Mouse (Mus musculus) neural tube, embryonic 11.5 days (tissue): ENCODE data around the gene Six2. TPM values are rescaled to one million over a fixed set of nuclear protein-coding genes. Genes with fewer than 3 reads are reported as not detected.

Experiments used
- ATAC-seq: fragments of 200-750 bp; cut with Nextera tagmentation; 2 replicates; pipeline ENCODE4 v1.8.0; 2017; ENCODE audit warnings: moderate number of reproducible peaks, mild to moderate bottlenecking, moderate TSS enrichment, moderate library complexity; ENCODE audit not compliant: insufficient read depth, low FRiP score, low TSS enrichment
- DNase-seq: peaks from one replicate; pipeline ENCODE4 v3.0.0-alpha.2; 2015; ENCODE audit warnings: low spot score
- H3K27ac ChIP-seq: fragments of 300-500 bp; sonication (generic); 2 replicates; pipeline ENCODE4 v1.5.1; 2014; ENCODE audit warnings: low read depth, mild to moderate bottlenecking, low read length
- H3K27me3 ChIP-seq: fragments of 300-500 bp; sonication (generic); 2 replicates; pipeline ENCODE4 v1.6.1; 2014; ENCODE audit warnings: mild to moderate bottlenecking, low read length, mixed read lengths; ENCODE audit not compliant: control insufficient read depth, insufficient read depth
- H3K36me3 ChIP-seq: fragments of 300-500 bp; sonication (generic); 2 replicates; pipeline ENCODE4 v1.6.1; 2014; ENCODE audit warnings: mild to moderate bottlenecking, low read length, moderate library complexity, mixed read lengths; ENCODE audit not compliant: control insufficient read depth, insufficient read depth
- H3K4me1 ChIP-seq: fragments of 300-500 bp; sonication (generic); 2 replicates; pipeline ENCODE4 v1.6.1; 2014; ENCODE audit warnings: low read length, mixed read lengths; ENCODE audit not compliant: control insufficient read depth, insufficient read depth
- H3K4me2 ChIP-seq: fragments of 300-500 bp; sonication (generic); 2 replicates; pipeline ENCODE4 v1.6.1; 2014; ENCODE audit warnings: low read depth, mild to moderate bottlenecking, moderate library complexity
- H3K4me3 ChIP-seq: fragments of 300-500 bp; sonication (generic); 2 replicates; pipeline ENCODE4 v1.5.1; 2014; ENCODE audit warnings: low read depth, low read length
- H3K9ac ChIP-seq: fragments of 300-500 bp; sonication (generic); 2 replicates; pipeline ENCODE4 v1.6.1; 2014; ENCODE audit warnings: mild to moderate bottlenecking, low read length
- H3K9me3 ChIP-seq: fragments of 300-500 bp; sonication (generic); 2 replicates; pipeline ENCODE4 v1.6.1; 2016; ENCODE audit warnings: low read length; ENCODE audit not compliant: control insufficient read depth
- WGBS: fragments of 180-500 bp; shearing (Covaris S2); extraction: QIAGEN DNeasy Blood & Tissue Kit; methylation state at CpG from one replicate; pipeline ENCODE4 v1.1.7; 2014; 5-methylcytosine and 5-hydroxymethylcytosine counted together
- polyA plus RNA-seq: library from polyadenylated mRNA; unstranded; fragments of >200 nt; fragmentation: Nextera tagmentation; extraction: Ambion mirVana; gene quantifications from 2 replicates; pipeline ENCODE4 v1.2.1, GENCODE M21; 2014

The Six2 gene
- polyA plus RNA-seq, 1 experiment from 2014 or later: 1.5 TPM

DNA sequence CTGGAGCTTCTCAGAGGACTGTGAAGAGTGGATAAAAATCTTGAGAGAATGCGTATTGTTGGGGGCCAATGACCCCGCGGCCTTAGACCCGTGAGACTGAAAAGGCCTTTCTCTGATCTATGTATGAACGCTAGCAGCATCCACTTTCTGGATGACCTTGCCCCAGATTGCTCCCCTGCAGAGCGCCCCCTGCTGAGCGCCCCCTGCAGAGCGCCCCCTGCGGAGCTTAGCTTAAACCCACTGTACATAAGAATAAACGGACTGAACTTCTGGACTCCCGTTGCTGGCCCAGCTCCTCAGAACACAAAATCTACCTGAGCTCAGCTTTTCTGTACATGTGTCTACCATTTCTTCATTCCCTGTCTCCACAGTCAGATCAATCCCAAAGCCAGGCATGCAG, 27.7 kb upstream of the Six2 start:
- Histone ChIP-seq H3K9me3 (no peaks in the 10 kb centered on the region), H3K4me1 (no peaks in the 10 kb centered on the region), H3K4me3 (no peak overlapping the region), H3K27ac (no peak overlapping the region), H3K27me3 (no peaks in the 10 kb centered on the region), H3K9ac (no peak overlapping the region), H3K36me3 (no peaks in the 10 kb centered on the region), H3K4me2 (no peak overlapping the region)
- no peak for ATAC-seq
- DNase-seq: no peak
- WGBS: 73% methylated on average over 11 of the region's 11 CpGs

DNA sequence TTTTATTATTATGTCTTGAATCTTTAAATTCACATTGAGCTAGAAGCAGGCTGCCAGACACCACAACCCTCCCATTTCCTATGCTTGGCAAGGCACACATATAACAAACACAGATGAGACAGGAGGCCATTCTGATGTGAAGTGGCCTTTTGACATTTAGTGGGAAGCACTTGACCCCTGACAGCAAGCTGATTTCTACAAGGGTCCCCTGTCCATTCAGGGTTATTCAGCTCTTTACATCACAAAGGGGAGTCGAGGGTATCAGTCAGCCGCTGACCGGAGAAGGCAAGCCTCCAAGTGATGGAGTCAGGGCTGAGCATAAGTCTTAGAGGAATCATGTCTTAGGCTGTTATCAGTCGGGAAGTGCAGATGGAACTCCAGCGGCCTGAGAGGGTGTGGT, 26.3 kb upstream of the Six2 start:
- Histone ChIP-seq H3K36me3 (no peaks in the 10 kb centered on the region), H3K9me3 (no peaks in the 10 kb centered on the region), H3K4me3 (no peak overlapping the region), H3K27me3 (no peaks in the 10 kb centered on the region), H3K4me1 (no peaks in the 10 kb centered on the region), H3K4me2 (no peak overlapping the region), H3K27ac (no peak overlapping the region), H3K9ac (no peak overlapping the region)
- no peak for DNase-seq
- 46% methylated on average over 5 of the region's 5 CpGs for WGBS
- ATAC-seq: no peak

DNA sequence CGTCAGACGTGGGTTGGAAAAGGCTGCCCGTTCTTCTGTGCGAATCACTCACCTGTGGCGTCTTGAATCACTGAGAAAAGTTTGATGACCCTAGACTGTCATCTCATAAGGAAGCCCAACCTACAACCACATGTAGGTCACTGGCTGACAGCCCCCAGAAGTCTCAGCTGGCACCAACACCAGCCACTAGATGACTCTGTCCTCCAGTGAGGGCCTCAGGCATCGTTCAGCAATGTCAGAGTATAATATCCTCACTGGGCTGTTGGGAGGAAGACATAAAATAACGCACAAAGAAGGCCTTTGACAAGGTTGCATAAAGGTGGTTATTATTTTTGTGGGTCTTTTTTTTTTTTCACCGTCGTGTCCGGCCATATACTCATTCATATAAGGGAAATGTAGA, 24.8 kb upstream of the Six2 start:
- Histone ChIP-seq H3K27me3 (no peaks in the 10 kb centered on the region), H3K9me3 (no peaks in the 10 kb centered on the region), H3K36me3 (no peaks in the 10 kb centered on the region), H3K4me1 (no peaks in the 10 kb centered on the region), H3K27ac (no peak overlapping the region), H3K4me3 (no peak overlapping the region), H3K9ac (no peak overlapping the region), H3K4me2 (no peak overlapping the region)
- ATAC-seq: no peak
- no peak for DNase-seq
- WGBS: 84% methylated on average over 10 of the region's 10 CpGs

GRCm38 (mm10) chr17:85704369-85705260, 16.5 kb upstream of the Six2 start:
- Histone ChIP-seq H3K9me3 (no peaks in the 10 kb centered on the region), H3K27me3 (no peaks in the 10 kb centered on the region), H3K36me3 (no peaks in the 10 kb centered on the region), H3K9ac (no peak overlapping the region), H3K27ac (no peak overlapping the region), H3K4me2 (no peak overlapping the region), H3K4me3 (no peak overlapping the region), H3K4me1 (no peaks in the 10 kb centered on the region)
- WGBS: 71% methylated on average over 12 of the region's 12 CpGs
- ATAC-seq (no peak), DNase-seq (no peak)

DNA sequence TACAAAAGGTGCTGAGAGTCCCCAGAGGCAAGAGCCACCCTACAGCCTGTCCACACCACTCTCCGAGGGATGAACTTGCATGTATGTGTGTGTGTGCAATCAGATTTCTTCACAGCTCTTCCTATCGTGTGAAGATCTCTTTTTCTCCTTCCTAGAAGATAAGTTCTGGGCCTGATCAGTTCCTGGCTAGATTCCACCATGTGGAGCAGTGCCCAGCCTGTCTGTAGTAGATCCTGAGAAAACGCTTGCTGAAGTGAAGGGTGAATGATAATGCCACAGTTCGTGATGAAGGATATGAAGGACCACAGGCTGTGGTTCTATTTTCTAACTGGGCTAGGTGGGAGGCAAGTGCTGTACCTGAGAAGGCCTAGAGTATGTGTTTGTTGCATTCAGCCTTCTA, 12.0 kb upstream of the Six2 start:
- WGBS: 82% methylated on average over 4 of the region's 4 CpGs
- no peak overlapping the region for H3K4me3 ChIP-seq

DNA sequence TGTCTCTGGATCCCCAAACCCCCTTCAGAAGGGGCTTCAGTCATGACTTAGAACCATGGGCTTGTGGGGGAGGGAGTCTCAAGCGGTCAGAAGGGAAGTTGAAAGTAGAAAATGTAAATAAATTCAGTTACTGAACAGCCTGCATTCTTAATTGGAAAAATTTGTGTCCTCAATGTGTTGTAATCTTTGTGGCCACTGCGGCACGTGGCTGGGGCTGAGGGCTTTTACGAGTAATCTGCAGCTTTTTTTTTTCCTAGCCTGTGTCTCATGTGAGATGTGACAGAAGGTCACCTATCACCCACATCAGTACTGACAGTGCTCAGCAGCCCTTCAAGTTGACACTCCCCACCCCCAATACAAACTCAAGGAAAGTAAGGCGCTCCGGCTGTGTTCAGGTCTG, 10.6 kb upstream of the Six2 start:
- no peak for ATAC-seq
- WGBS: 84% methylated on average over 6 of the region's 6 CpGs
- Histone ChIP-seq H3K36me3 (no peaks in the 10 kb centered on the region), H3K27ac (no peak overlapping the region), H3K4me3 (no peak overlapping the region), H3K9ac (no peak overlapping the region), H3K4me1 (no peaks in the 10 kb centered on the region), H3K4me2 (no peak overlapping the region), H3K9me3 (no peaks in the 10 kb centered on the region), H3K27me3 (peaks cover 10% of the 10 kb centered on the region)
- DNase-seq: no peak

More for the DNA sequence above, 12.0 kb upstream of the Six2 start:
- H3K27ac ChIP-seq: no peak overlapping the region
- no peak overlapping the region for H3K9ac ChIP-seq
- no peaks in the 10 kb centered on the region for H3K4me1 ChIP-seq
- no peaks in the 10 kb centered on the region for H3K9me3 ChIP-seq
- no peaks in the 10 kb centered on the region for H3K36me3 ChIP-seq
- no peak overlapping the region for H3K4me2 ChIP-seq
- peaks cover 3% of the 10 kb centered on the region; the same call in 1 of the 2 replicates for H3K27me3 ChIP-seq
- no peak for ATAC-seq
- no peak for DNase-seq

- Histone ChIP-seq H3K36me3 (no peaks in the 10 kb centered on the region), H3K9me3 (no peaks in the 10 kb centered on the region), H3K4me3 (no peak overlapping the region), H3K4me1 (no peaks in the 10 kb centered on the region), H3K4me2 (no peak overlapping the region), H3K9ac (no peak overlapping the region), H3K27ac (no peak overlapping the region), H3K27me3 (peaks cover 17% of the 10 kb centered on the region)
- WGBS: 67% methylated on average over 1 of the region's 1 CpGs
- ATAC-seq (no peak), DNase-seq (no peak)
Observed at GRCm38 (mm10) chr17:85697976-85698375, 9.9 kb upstream of the Six2 start.

GRCm38 (mm10) chr17:85694499-85694898, 6.4 kb upstream of the Six2 start:
- no peaks in the 10 kb centered on the region for H3K4me1 ChIP-seq

GRCm38 (mm10) chr17:85693101-85693500, 5.0 kb upstream of the Six2 start:
- H3K27ac ChIP-seq: no peak overlapping the region
- peaks cover 61% of the 10 kb centered on the region for H3K27me3 ChIP-seq
- H3K4me2 ChIP-seq: no peak overlapping the region
- WGBS: 5% methylated on average over 9 of the region's 9 CpGs
- H3K4me3 ChIP-seq: no peak overlapping the region
- no peaks in the 10 kb centered on the region for H3K36me3 ChIP-seq
- ATAC-seq (no peak), DNase-seq (no peak)
- no peaks in the 10 kb centered on the region for H3K9me3 ChIP-seq
- peaks cover 4% of the 10 kb centered on the region; the same call in 1 of the 2 replicates for H3K4me1 ChIP-seq
- H3K9ac ChIP-seq: no peak overlapping the region

More at GRCm38 (mm10) chr17:85694499-85694898, 6.4 kb upstream of the Six2 start:
- ATAC-seq: no peak
- no peak overlapping the region for H3K4me3 ChIP-seq
- H3K27me3 ChIP-seq: peaks cover 52% of the 10 kb centered on the region
- no peak for DNase-seq
- no peaks in the 10 kb centered on the region for H3K9me3 ChIP-seq
- H3K4me2 ChIP-seq: no peak overlapping the region
- no peak overlapping the region for H3K9ac ChIP-seq
- no peak overlapping the region for H3K27ac ChIP-seq
- WGBS: 80% methylated on average over 6 of the region's 6 CpGs
- H3K36me3 ChIP-seq: no peaks in the 10 kb centered on the region
